Mouse (Mus musculus) lung, embryonic 15.5 days (tissue): ENCODE results near the gene Rps6ka3. TPM values are rescaled to one million over a fixed set of nuclear protein-coding genes. Genes with fewer than 3 reads are reported as not detected.

Experiments used
- ATAC-seq: fragments of 200-750 bp; cut with Nextera tagmentation; 2 replicates; pipeline ENCODE4 v1.8.0; 2017; ENCODE audit warnings: moderate number of reproducible peaks, borderline replicate concordance; ENCODE audit not compliant: low FRiP score, low TSS enrichment; ENCODE audit errors: extremely low read depth
- H3K27ac ChIP-seq: fragments of 300-500 bp; sonication (generic); 2 replicates; pipeline ENCODE4 v1.5.1; 2015; ENCODE audit warnings: moderate library complexity, mild to moderate bottlenecking, inconsistent platforms
- H3K27me3 ChIP-seq: fragments of 300-500 bp; sonication (generic); 2 replicates; pipeline ENCODE4 v1.6.1; 2015; ENCODE audit warnings: inconsistent platforms
- H3K36me3 ChIP-seq: fragments of 300-500 bp; sonication (generic); 2 replicates; pipeline ENCODE4 v1.6.1; 2015; ENCODE audit warnings: inconsistent platforms
- H3K4me1 ChIP-seq: fragments of 300-500 bp; sonication (generic); 2 replicates; pipeline ENCODE4 v1.6.1; 2015; ENCODE audit warnings: inconsistent platforms
- H3K4me2 ChIP-seq: fragments of 300-500 bp; sonication (generic); 2 replicates; pipeline ENCODE4 v1.6.1; 2015; ENCODE audit warnings: inconsistent platforms, mild to moderate bottlenecking, moderate library complexity
- H3K4me3 ChIP-seq: fragments of 300-500 bp; sonication (generic); 2 replicates; pipeline ENCODE4 v1.5.1; 2015; ENCODE audit warnings: mild to moderate bottlenecking, inconsistent platforms
- H3K9ac ChIP-seq: fragments of 300-500 bp; sonication (generic); 2 replicates; pipeline ENCODE4 v1.6.1; 2015; ENCODE audit warnings: inconsistent platforms
- H3K9me3 ChIP-seq: fragments of 300-500 bp; sonication (generic); 2 replicates; pipeline ENCODE4 v1.6.1; 2016; ENCODE audit warnings: inconsistent platforms
- WGBS: fragments of 180-500 bp; shearing (Covaris S2); methylation state at CpG from one replicate; pipeline ENCODE4 v1.1.7; 2015; 5-methylcytosine and 5-hydroxymethylcytosine counted together
- polyA plus RNA-seq: library from polyadenylated mRNA; unstranded; fragments of >200 nt; fragmentation: Nextera tagmentation; extraction: Ambion mirVana; gene quantifications from 2 replicates; pipeline ENCODE4 v1.2.1, GENCODE M21; 2015

Gene Rps6ka3
- polyA plus RNA-seq, 1 experiment from 2014 or later: 5.8 TPM

DNA sequence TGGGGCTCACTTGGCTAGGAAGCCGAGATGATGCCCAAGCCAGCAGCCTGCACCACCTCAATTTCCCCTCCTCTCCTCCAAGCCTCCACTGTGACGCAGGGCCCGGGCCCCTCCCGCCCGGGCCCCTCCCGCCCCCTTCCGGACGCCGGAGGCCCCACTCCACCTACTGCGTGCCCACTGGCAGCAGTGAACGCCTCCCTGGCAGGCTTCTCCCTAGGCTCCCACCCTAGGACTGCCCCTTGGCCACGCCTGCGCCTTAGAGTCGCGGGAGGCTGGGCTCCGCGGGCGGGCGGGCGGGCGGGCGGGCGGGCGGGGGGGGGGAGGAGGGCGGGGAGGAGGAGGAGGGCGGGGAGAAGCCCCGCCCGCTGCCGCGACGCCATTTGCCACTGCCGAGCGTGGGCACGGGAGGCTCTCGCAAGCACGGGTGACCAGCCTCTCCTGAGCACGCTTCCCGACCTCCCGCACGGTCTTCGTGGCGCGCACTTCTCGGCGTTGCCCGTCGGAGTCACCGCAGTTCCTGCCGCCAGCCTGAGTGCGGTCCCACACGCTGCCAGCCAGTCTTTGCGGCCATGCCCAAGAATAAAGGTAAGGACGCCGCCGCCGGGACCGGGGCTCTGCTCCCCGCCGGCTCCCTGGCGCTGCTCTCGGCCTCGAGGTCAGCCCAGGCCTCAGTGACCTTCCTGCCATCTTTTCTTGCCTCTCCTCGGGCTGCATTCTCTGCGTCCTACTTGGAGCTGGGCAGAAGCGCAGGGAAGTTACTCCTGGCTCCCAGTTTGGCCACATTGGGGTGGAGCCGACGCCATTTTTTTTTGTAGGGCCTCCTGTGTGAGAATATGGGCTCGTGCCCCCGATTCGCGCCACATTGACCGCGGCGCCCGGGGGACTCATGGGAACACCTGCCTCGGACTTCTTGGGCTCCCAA is 162.0 kb downstream of the Rps6ka3 start, which contains the start of gene Eif1ax:
Gene Eif1ax, plus strand, starts transcription at position 348 of the 922 bp plus-strand sequence.
- no peaks in the 10 kb centered on the region for H3K36me3 ChIP-seq
- ATAC-seq: peak; percentile 100
- 14% methylated on average over 43 of the region's 76 CpGs for WGBS
- H3K9ac ChIP-seq: peak within 1 kb of the TSS; percentile 70
- peak within 1 kb of the TSS; percentile 68 for H3K4me3 ChIP-seq
- H3K27me3 ChIP-seq: no peaks in the 10 kb centered on the region
- peak within 1 kb of the TSS; percentile 81 for H3K27ac ChIP-seq
- H3K4me2 ChIP-seq: peak within 1 kb of the TSS; percentile 51
- no peaks in the 10 kb centered on the region for H3K9me3 ChIP-seq
- no peaks in the 10 kb centered on the region for H3K4me1 ChIP-seq

DNA sequence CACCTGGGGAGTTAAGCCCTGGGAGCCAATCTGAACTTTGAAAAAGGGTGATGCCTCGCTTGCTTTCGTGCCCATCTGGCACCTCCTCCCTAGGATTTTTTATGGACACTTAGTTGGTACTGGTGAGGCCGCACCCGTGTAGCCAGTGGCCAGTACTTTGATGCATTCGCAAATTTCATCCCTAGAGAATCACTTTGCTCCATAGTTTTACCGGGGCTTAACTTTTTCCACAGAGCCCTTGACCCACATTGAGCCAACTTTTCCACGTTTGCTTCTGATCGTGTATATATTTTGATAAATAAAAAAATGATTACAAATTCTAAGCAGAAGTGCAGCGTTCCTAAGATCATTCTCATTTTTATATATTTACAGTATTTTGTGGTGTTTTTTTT is 162.6 kb downstream of the Rps6ka3 start:
- ATAC-seq: no peak
- H3K4me2 ChIP-seq: peak overlapping the region; percentile 51
- peak overlapping the region; percentile 81 for H3K27ac ChIP-seq
- peak overlapping the region; percentile 68 for H3K4me3 ChIP-seq
- no peaks in the 10 kb centered on the region for H3K9me3 ChIP-seq
- 10% methylated on average over 9 of the region's 9 CpGs for WGBS
- no peaks in the 10 kb centered on the region for H3K36me3 ChIP-seq
- peak overlapping the region; percentile 70 for H3K9ac ChIP-seq
- H3K4me1 ChIP-seq: no peaks in the 10 kb centered on the region
- no peaks in the 10 kb centered on the region for H3K27me3 ChIP-seq

DNA sequence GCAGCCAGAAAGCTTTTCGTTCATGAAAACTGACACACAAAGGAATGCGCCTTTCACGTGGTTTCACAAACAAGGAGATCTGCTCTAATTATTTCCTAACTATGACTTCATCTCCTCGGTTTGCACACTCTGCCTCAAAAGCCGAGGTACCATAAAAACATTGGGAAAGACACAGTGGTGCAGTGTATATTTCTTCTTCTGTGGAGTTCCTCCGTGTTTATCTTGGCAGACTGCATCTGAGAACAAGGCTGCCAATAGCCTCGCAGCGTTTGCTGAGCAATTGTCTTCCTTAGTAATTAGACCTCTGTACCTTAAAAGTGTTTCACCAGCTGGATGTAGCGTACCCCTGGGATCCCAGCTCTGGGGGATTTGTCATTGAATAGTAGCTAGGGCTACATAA is 177.0 kb downstream of the Rps6ka3 start:
- peaks cover 5% of the 10 kb centered on the region for H3K36me3 ChIP-seq
- no peak overlapping the region for H3K9ac ChIP-seq
- no peak for ATAC-seq
- no peak overlapping the region for H3K4me2 ChIP-seq
- H3K9me3 ChIP-seq: no peaks in the 10 kb centered on the region
- no peak overlapping the region for H3K4me3 ChIP-seq
- no peaks in the 10 kb centered on the region for H3K4me1 ChIP-seq
- H3K27me3 ChIP-seq: no peaks in the 10 kb centered on the region
- 76% methylated on average over 9 of the region's 9 CpGs for WGBS
- no peak overlapping the region for H3K27ac ChIP-seq

DNA sequence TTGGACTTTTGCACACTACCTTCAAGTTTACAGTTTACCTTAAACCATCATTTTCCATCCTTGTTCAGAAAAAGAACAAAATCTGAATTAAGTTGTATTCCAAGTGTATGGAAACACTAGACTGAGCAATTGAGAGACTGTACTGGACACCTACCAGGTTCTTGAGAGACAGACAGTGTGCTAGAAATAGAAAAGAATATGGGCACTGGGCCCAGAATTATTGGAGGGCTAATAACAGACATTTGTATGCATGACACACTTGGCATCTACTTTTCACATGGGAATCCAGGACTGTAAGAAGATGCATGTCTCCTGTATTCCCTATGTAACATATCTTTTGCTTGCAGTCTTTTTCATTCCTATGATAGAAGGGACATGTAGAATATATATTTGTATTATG is 178.8 kb downstream of the Rps6ka3 start:
- no peaks in the 10 kb centered on the region for H3K36me3 ChIP-seq
- H3K27ac ChIP-seq: no peak overlapping the region
- H3K4me1 ChIP-seq: no peaks in the 10 kb centered on the region
- no peaks in the 10 kb centered on the region for H3K9me3 ChIP-seq
- no peak overlapping the region for H3K4me3 ChIP-seq
- no peak for ATAC-seq
- H3K27me3 ChIP-seq: no peaks in the 10 kb centered on the region
- no peak overlapping the region for H3K9ac ChIP-seq
- no peak overlapping the region for H3K4me2 ChIP-seq

DNA sequence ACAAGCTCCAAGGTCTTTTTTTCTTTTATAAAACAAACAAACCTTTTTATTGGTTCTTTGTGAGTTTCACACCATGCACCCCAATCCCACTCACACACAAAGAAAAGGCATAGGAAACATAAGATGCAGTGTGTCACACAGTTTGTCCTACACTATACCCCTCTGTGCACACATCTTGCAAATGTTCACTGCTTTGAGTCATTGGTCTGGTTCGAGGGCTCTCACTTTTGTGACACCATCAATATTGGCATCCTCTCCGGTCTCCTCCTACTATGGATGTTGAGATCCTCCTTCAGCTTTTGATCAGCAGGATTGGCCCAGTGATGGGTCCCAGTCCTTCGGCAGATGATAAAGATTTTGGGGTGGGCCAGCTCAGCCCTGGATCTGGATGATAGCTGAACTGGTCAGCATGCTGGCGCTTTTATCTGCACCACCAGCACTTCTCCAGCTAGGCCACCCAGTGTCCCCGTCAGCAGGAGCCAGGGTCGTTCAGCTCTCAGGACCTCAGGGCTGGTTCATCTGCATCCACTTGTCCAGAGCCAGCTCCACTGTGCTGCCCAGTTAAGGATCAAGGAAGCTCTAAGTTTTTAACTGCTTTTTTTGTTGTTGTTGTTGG is 180.3 kb downstream of the Rps6ka3 start:
- Histone ChIP-seq H3K4me2 (no peak overlapping the region), H3K4me3 (no peak overlapping the region), H3K4me1 (no peaks in the 10 kb centered on the region), H3K36me3 (no peaks in the 10 kb centered on the region), H3K9me3 (no peaks in the 10 kb centered on the region), H3K27me3 (no peaks in the 10 kb centered on the region), H3K9ac (no peak overlapping the region), H3K27ac (no peak overlapping the region)
- ATAC-seq: no peak
- 79% methylated on average over 6 of the region's 6 CpGs for WGBS

DNA sequence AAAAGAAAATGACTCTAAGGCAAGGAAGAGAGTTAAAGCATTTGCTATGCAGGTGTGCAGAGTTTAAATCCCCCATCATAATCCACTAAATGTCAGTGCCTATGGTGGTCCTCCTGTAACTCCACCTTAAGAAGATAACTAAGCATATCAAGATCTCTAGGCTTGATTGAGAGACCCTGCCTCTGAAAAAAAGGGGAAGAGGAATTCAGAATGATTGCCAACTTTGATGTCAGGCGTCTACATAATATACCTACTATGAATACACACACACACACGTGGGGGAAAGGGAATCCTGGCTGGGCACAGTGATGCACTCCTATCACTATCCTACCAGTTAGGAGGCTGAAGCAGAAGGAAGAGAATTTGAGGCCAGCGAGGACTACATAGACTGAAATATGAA is 181.1 kb downstream of the Rps6ka3 start:
- 71% methylated on average over 3 of the region's 3 CpGs for WGBS
- no peak overlapping the region for H3K4me3 ChIP-seq

DNA sequence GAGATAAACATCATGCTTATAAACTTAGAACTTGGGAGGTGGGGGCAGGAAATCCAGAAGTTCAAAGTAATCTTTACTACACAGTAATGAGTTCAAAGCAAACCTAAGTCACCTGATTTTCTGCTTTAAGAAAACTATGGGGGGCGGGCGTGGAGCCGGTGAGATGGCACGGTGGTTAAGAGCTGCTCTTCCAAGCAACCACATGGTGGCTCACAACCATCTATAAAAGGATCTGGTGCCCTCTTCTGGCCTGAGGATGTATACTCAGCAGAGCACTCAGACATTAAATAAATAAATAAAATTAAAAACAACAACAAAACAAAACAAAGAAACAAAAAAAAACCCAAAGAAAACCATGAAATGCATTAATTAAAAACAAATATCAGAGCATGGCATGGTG is 199.1 kb downstream of the Rps6ka3 start:
- Histone ChIP-seq H3K4me2 (no peak overlapping the region), H3K36me3 (no peaks in the 10 kb centered on the region), H3K27ac (no peak overlapping the region), H3K9me3 (no peaks in the 10 kb centered on the region), H3K4me3 (no peak overlapping the region), H3K4me1 (no peaks in the 10 kb centered on the region), H3K9ac (no peak overlapping the region), H3K27me3 (peaks cover 9% of the 10 kb centered on the region)
- WGBS: 18% methylated on average over 4 of the region's 4 CpGs
- no peak for ATAC-seq

More for the DNA sequence above, 181.1 kb downstream of the Rps6ka3 start:
- H3K36me3 ChIP-seq: no peaks in the 10 kb centered on the region
- no peaks in the 10 kb centered on the region for H3K9me3 ChIP-seq
- no peak overlapping the region for H3K27ac ChIP-seq
- no peaks in the 10 kb centered on the region for H3K27me3 ChIP-seq
- H3K4me2 ChIP-seq: no peak overlapping the region
- H3K9ac ChIP-seq: no peak overlapping the region
- no peaks in the 10 kb centered on the region for H3K4me1 ChIP-seq
- ATAC-seq: no peak

DNA sequence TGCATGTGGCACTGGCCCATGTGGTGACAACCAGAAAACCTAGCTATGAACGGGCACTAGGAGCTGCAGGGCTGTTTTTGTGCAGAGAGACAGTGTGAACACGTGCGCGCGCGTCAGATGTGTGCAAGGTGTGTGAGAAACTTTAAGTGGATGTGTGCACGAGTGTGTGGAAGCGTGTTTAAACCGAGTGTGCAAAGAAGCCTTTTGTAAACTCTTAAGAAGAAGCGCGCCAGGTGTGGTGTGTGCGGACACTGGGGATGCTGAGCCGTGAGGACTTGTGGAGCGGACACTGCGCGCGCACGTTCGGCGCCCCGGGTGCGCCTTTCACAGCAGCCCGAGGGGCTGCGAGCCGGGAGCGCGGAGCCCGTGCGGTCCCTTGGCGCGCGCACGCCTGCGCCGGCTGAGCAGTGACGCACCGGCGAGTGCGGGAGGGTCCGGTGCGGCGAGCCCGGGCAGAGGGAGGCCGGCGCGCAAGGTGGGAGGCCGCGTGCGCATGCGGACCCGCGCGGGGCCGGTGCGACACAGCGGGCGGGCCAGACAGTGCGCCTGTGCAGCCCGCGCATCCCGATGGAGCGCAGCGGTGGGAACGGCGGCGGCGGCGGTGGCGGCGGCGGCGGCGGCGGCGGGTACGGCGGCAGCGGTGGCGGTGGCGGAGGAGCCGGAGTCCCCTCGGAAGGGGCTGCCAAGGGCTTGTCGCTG is 204.2 kb downstream of the Rps6ka3 start, which contains the start of gene Map7d2:
Gene Map7d2, plus strand, starts transcription at position 443 of the 699 bp plus-strand sequence.
- Histone ChIP-seq H3K4me3 (peak within 1 kb of the TSS; percentile 51), H3K4me1 (no peaks in the 10 kb centered on the region), H3K9ac (0 out of 2 replicates have a peak within 1 kb of the TSS, but pooled peaks have one; percentile 13), H3K9me3 (no peaks in the 10 kb centered on the region), H3K27ac (no peak within 1 kb of the TSS), H3K4me2 (peak within 1 kb of the TSS; percentile 94), H3K27me3 (peaks cover 37% of the 10 kb centered on the region), H3K36me3 (no peaks in the 10 kb centered on the region)
- ATAC-seq: peak; percentile 79
- 16% methylated on average over 51 of the region's 83 CpGs for WGBS

DNA sequence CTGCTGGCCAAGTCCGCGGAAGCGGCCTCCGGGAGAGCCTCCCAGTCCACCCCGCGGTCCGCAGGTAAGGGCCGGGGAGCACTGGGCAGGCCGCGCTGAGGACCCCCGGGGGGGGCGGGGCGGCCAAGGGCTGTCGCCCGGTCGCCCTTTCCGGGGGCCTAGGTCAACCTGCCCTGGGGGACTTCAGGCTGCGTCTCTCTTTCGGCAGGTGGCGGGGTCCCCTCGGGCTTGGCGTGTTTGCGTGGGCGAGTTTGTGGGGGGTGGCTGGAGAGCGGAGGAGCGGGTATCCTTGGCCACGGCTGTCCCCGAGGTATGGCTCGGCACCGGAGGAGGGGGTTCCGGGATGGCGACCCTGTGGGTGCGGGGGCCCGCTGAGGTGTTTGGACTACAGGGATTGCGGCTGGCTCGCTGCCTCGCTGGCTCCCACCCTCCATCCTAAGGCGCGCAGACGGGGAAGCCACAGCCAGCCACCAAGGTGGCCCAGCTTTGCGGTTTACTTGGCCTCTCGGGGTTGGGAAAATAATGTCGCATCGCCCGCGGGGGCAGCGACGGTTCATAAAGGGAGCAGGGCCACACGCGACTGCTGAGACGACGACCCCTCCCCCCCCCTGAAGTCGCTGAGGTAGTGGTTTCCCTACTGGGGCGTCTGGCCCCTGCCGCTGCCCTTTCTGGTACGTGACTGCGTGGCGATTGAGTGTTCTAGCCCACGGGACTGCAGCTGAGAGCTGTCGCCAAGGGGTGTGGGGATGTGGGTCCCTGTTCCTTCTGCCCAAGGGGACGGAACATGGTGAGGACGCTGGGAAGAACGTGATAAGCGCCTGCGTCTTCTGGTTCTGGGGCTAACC is 204.9 kb downstream of the Rps6ka3 start:
- Histone ChIP-seq H3K36me3 (no peaks in the 10 kb centered on the region), H3K4me1 (no peaks in the 10 kb centered on the region), H3K4me3 (peak overlapping the region; percentile 51), H3K27me3 (peaks cover 37% of the 10 kb centered on the region), H3K9ac (0 out of 2 replicates have a peak overlapping the region, but pooled peaks have one; percentile 13), H3K27ac (no peak overlapping the region), H3K9me3 (no peaks in the 10 kb centered on the region), H3K4me2 (peak overlapping the region; percentile 94)
- ATAC-seq: peak; percentile 62; the same call in 1 of the 2 replicates
- WGBS: 13% methylated on average over 57 of the region's 65 CpGs
